Mouse (Mus musculus): ENCODE results near the gene Efcab1.
"Not testable (repeated sequence)": the region's sequence is repeated elsewhere in the genome, so short reads cannot be mapped to it uniquely, and the experiment has no call there.

Gene Efcab1

GRCm38 (mm10) chr16:14906393-14907100, at the start of gene Efcab1:
Efcab1 (plus strand) TSS chr16:14906606.
- no peak for DNase-seq (ENCODE audit: low read depth, low spot score)

- no peak for DNase-seq (ENCODE audit: low read depth, low spot score)
Observed at GRCm38 (mm10) chr16:14859443-14859842, 47.0 kb upstream of the Efcab1 start.

GRCm38 (mm10) chr16:14884916-14885315, 21.5 kb upstream of the Efcab1 start:
- no peak for DNase-seq (ENCODE audit: low read depth, low spot score)

- no peak for DNase-seq (ENCODE audit: low read depth, low spot score)
Observed at GRCm38 (mm10) chr16:14885372-14885771, 21.0 kb upstream of the Efcab1 start.

GRCm38 (mm10) chr16:14892492-14892891, 13.9 kb upstream of the Efcab1 start:
- no peak for DNase-seq (ENCODE audit: low read depth, low spot score)

GRCm38 (mm10) chr16:14893864-14894263, 12.5 kb upstream of the Efcab1 start:
- DNase-seq (ENCODE audit: low read depth, low spot score): no peak

GRCm38 (mm10) chr16:14894713-14895112, 11.7 kb upstream of the Efcab1 start:
- no peak for DNase-seq (ENCODE audit: low read depth, low spot score)

GRCm38 (mm10) chr16:14895543-14895942, 10.9 kb upstream of the Efcab1 start:
- DNase-seq (ENCODE audit: low read depth, low spot score): no peak

GRCm38 (mm10) chr16:14930711-14931110, 24.3 kb downstream of the Efcab1 start:
- not testable (repeated sequence) for DNase-seq (ENCODE audit: low read depth, low spot score)

- DNase-seq (ENCODE audit: low read depth, low spot score): not testable (repeated sequence)
Observed at GRCm38 (mm10) chr16:14936478-14937166, 30.2 kb downstream of the Efcab1 start.

GRCm38 (mm10) chr16:14939552-14939951, 33.1 kb downstream of the Efcab1 start:
- DNase-seq (ENCODE audit: low read depth, low spot score): no peak

GRCm38 (mm10) chr16:14939994-14940715, 33.7 kb downstream of the Efcab1 start:
- DNase-seq (ENCODE audit: low read depth, low spot score): no peak

- no peak for DNase-seq (ENCODE audit: low read depth, low spot score)
Observed at GRCm38 (mm10) chr16:14940898-14941297, 34.5 kb downstream of the Efcab1 start.

GRCm38 (mm10) chr16:14943530-14943929, 37.1 kb downstream of the Efcab1 start:
- DNase-seq (ENCODE audit: low read depth, low spot score): no peak

GRCm38 (mm10) chr16:14947561-14947960, 41.2 kb downstream of the Efcab1 start:
- DNase-seq (ENCODE audit: low read depth, low spot score): not testable (repeated sequence)

- DNase-seq (ENCODE audit: low read depth, low spot score): no peak
Observed at GRCm38 (mm10) chr16:14951894-14952293, 45.5 kb downstream of the Efcab1 start.

- DNase-seq (ENCODE audit: low read depth, low spot score): no peak
Observed at GRCm38 (mm10) chr16:14959743-14960142, 53.3 kb downstream of the Efcab1 start.

GRCm38 (mm10) chr16:14973696-14974095, 67.3 kb downstream of the Efcab1 start:
- DNase-seq (ENCODE audit: low read depth, low spot score): no peak

GRCm38 (mm10) chr16:14979228-14979627, 72.8 kb downstream of the Efcab1 start:
- DNase-seq (ENCODE audit: low read depth, low spot score): no peak

- DNase-seq (ENCODE audit: low read depth, low spot score): no peak
Observed at GRCm38 (mm10) chr16:14989614-14990268, 83.3 kb downstream of the Efcab1 start.

GRCm38 (mm10) chr16:14991001-14991400, 84.6 kb downstream of the Efcab1 start:
- DNase-seq (ENCODE audit: low read depth, low spot score): no peak
